Mouse (Mus musculus): Measurements from ENCODE around the gene Svs5. TPM values are rescaled to one million over a fixed set of nuclear protein-coding genes. Genes with fewer than 3 reads are reported as not detected.

Svs5 gene
- polyA plus RNA-seq (2017; shearing (Covaris generic)): not detected

DNA sequence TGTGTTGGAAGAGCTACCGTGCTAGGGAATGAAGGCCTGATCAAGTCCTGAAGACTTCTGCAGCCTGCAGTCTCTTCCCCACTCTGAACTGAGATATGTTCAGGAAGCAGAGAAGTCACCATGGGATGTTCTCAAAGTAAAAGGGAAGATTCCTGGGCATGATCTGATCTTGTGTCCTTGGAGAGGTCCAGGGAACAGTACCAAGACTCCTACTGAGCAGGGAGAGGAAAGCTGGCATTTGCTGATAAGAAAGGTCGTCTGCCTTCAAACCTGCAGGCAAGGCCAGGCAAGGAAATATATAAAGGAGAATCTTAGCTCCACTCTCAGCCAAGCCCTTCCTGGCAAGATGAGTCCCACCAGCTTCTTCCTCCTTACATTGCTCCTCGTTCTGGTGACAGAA, at the start of gene Svs5:
Gene Svs5, plus strand, starts transcription at position 301 of the 400 bp plus-strand sequence.

GRCm38 (mm10) chr2:164288968-164289367, 43.6 kb upstream of the Svs5 start, which contains the start of gene Svs3a:
Svs3a (plus strand) TSS chr2:164289268.

DNA sequence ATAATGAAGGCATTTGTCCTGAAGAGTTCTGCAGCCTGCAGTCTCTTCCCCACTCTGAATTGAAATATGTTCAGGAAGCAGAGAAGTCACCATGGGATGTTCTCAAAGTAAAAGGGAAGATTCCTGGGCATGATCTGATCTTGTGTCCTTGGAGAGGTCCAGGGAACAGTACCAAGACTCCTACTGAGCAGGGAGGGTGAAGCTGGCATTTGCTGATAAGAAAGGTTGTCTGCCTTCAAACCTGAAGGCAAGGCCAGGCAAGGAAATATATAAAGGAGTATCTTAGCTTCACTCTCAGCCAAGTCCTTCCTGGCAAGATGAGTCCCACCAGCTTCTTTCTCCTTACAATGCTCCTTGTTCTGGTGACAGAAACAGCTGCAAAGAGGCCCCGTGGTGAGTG, 16.1 kb upstream of the Svs5 start, which contains the start of gene Svs6:
Gene Svs6, plus strand, starts transcription at position 301 of the 400 bp plus-strand sequence.

Other genes starting within 250 kb of the Svs5 start
- not detected for gene Kcns1, start 161.6 kb upstream of the Svs5 start, polyA plus RNA-seq (2017; shearing (Covaris generic))
- gene Wfdc5, start 150.0 kb upstream of the Svs5 start, polyA plus RNA-seq (2017; shearing (Covaris generic)): not detected
- gene Wfdc12, start 142.1 kb upstream of the Svs5 start, polyA plus RNA-seq (2017; shearing (Covaris generic)): not detected
- gene Wfdc15a, start 132.6 kb upstream of the Svs5 start, polyA plus RNA-seq (2017; shearing (Covaris generic)): not detected
- gene Wfdc15b, start 111.1 kb upstream of the Svs5 start, polyA plus RNA-seq (2017; shearing (Covaris generic)): not detected
- not detected for gene Svs2, start 94.3 kb upstream of the Svs5 start, polyA plus RNA-seq (2017; shearing (Covaris generic))
- not detected for gene Svs3b, start 76.1 kb upstream of the Svs5 start, polyA plus RNA-seq (2017; shearing (Covaris generic))
- not detected for gene Svs4, start 54.3 kb upstream of the Svs5 start, polyA plus RNA-seq (2017; shearing (Covaris generic))
- gene Svs3a, start 43.5 kb upstream of the Svs5 start, polyA plus RNA-seq (2017; shearing (Covaris generic)): not detected
- gene Svs6, start 16.0 kb upstream of the Svs5 start, polyA plus RNA-seq (2017; shearing (Covaris generic)): not detected
- 9.0 TPM for gene Slpi, start 56.4 kb downstream of the Svs5 start, polyA plus RNA-seq (2017; shearing (Covaris generic))
- not detected for gene Rbpjl, start 70.4 kb downstream of the Svs5 start, polyA plus RNA-seq (2017; shearing (Covaris generic))
- not detected for gene Matn4, start 72.4 kb downstream of the Svs5 start, polyA plus RNA-seq (2017; shearing (Covaris generic))
- 0.64 TPM for gene Sdc4, start 111.1 kb downstream of the Svs5 start, polyA plus RNA-seq (2017; shearing (Covaris generic))
- gene Sys1, start 124.2 kb downstream of the Svs5 start, polyA plus RNA-seq (2017; shearing (Covaris generic)): 81.1 TPM
- gene Gm20458, start 128.2 kb downstream of the Svs5 start, polyA plus RNA-seq (2017; shearing (Covaris generic)): 6.5 TPM
- not detected for gene Trp53tg5, start 141.0 kb downstream of the Svs5 start, polyA plus RNA-seq (2017; shearing (Covaris generic))
- 2.6 TPM for gene Dbndd2, start 153.4 kb downstream of the Svs5 start, polyA plus RNA-seq (2017; shearing (Covaris generic))
- 16.2 TPM for gene Pigt, start 164.8 kb downstream of the Svs5 start, polyA plus RNA-seq (2017; shearing (Covaris generic))
- not detected for gene Wfdc2, start 229.7 kb downstream of the Svs5 start, polyA plus RNA-seq (2017; shearing (Covaris generic))
- gene Spint3, start 240.7 kb downstream of the Svs5 start, polyA plus RNA-seq (2017; shearing (Covaris generic)): not detected